In genomic region chr11:59963364-59964162, GRCm38 (mm10) we compare ENCODE assay signal across 7 mouse cellular contexts. TPM values are rescaled to one million over a fixed set of nuclear protein-coding genes. Genes with fewer than 3 reads are reported as not detected.
A peak's percentile ranks its signal among the peaks of the same experiment; 100 is the strongest.
DNase-seq lines count a peak whose midpoint lies in the region; ATAC-seq and TF ChIP-seq lines count a peak whose summit lies in the region.

No protein-coding gene starts in this region.

- WGBS in forebrain, postnatal 0 days = 7% methylated on average over 34 of the region's 34 CpGs
- 11% methylated on average over 34 of the region's 34 CpGs for WGBS in liver, embryonic 11.5 days
- 12% methylated on average over 34 of the region's 34 CpGs for WGBS in stomach, embryonic 14.5 days

- peaks cover 18% of the 10 kb centered on the region for H3K27me3 ChIP-seq in forebrain, postnatal 0 days (ENCODE audit: insufficient read depth, low read length)
- H3K27me3 ChIP-seq in liver, embryonic 11.5 days (replicated peaks; ENCODE audit: control insufficient read depth, insufficient read depth, low read length) = peaks cover 17% of the 10 kb centered on the region
- H3K27me3 ChIP-seq in stomach, embryonic 14.5 days (ENCODE audit: control insufficient read depth, insufficient read depth, low read length) = peaks cover 4% of the 10 kb centered on the region; the same call in 1 of the 2 replicates

- peaks cover 18% of the 10 kb centered on the region for H3K4me1 ChIP-seq in forebrain, postnatal 0 days (ENCODE audit: insufficient read depth)
- peaks cover 29% of the 10 kb centered on the region for H3K4me1 ChIP-seq in liver, embryonic 11.5 days (replicated peaks; ENCODE audit: control insufficient read depth, insufficient read depth, low read length)
- peaks cover 18% of the 10 kb centered on the region; the same call in 1 of the 2 replicates for H3K4me1 ChIP-seq in stomach, embryonic 14.5 days (ENCODE audit: control insufficient read depth, insufficient read depth, low read length)

- H3K9ac ChIP-seq in forebrain, postnatal 0 days = peak overlapping the region; percentile 40; the same call in 1 of the 2 replicates
- peak overlapping the region; percentile 38 for H3K9ac ChIP-seq in liver, embryonic 11.5 days (ENCODE audit: low read depth, low read length)
- H3K9ac ChIP-seq in stomach, embryonic 14.5 days (replicated peaks; ENCODE audit: low read depth, low read length) = no peak overlapping the region; the same call in 1 of the 2 replicates

- no peak overlapping the region for H3K27ac ChIP-seq in forebrain, postnatal 0 days (ENCODE audit: low read depth, low read length)
- no peak overlapping the region for H3K27ac ChIP-seq in liver, embryonic 11.5 days (ENCODE audit: low read depth, low read length)
- H3K27ac ChIP-seq in stomach, embryonic 14.5 days (ENCODE audit: low read length) = no peak overlapping the region

- peak overlapping the region; percentile 42 for H3K4me3 ChIP-seq in forebrain, postnatal 0 days (ENCODE audit: low read depth, low read length)
- peak overlapping the region; percentile 58 for H3K4me3 ChIP-seq in liver, embryonic 11.5 days (ENCODE audit: low read depth, low read length)
- H3K4me3 ChIP-seq in stomach, embryonic 14.5 days (ENCODE audit: low read depth, low read length) = peak overlapping the region; percentile 40

- 0 out of 2 replicates have a peak, but pooled peaks have one; percentile 1 for ATAC-seq in common myeloid progenitor, adult 5-6 weeks (replicated peaks; ENCODE audit: low read depth, poor library complexity, severe bottlenecking)
- peak; percentile 27; the same call in 1 of the 2 replicates for ATAC-seq in forebrain, postnatal 0 days
- ATAC-seq in liver, embryonic 11.5 days (replicated peaks; ENCODE audit: low FRiP score) = no peak
- no peak for ATAC-seq in stomach, embryonic 14.5 days (ENCODE audit: insufficient number of reproducible peaks, insufficient read depth, low FRiP score, low read depth)

- DNase-seq in ovary, postnatal 36 days (ENCODE audit: low spot score) = peak; percentile 49
- DNase-seq in ovary, postnatal 14 days (ENCODE audit: low spot score) = no peak
- no peak for DNase-seq in forebrain, postnatal 0 days
- DNase-seq in liver, embryonic 11.5 days (ENCODE audit: low spot score) = no peak
- DNase-seq in spleen, adult 12 weeks (ENCODE audit: low spot score) = no peak

- H3K9me3 ChIP-seq in forebrain, postnatal 0 days (ENCODE audit: low read length) = no peaks in the 10 kb centered on the region
- H3K9me3 ChIP-seq in liver, embryonic 11.5 days (ENCODE audit: control insufficient read depth, low read length) = no peaks in the 10 kb centered on the region
- H3K9me3 ChIP-seq in stomach, embryonic 14.5 days (ENCODE audit: control insufficient read depth, low read depth, low read length) = no peaks in the 10 kb centered on the region

- no peak for TF ChIP-seq CTCF in forebrain, postnatal 0 days (IDR thresholded peaks at IDR 0.05; ENCODE audit: low read depth)

- H3K36me3 ChIP-seq in forebrain, postnatal 0 days (ENCODE audit: insufficient read depth) = peaks cover 13% of the 10 kb centered on the region; the same call in 1 of the 2 replicates
- H3K36me3 ChIP-seq in liver, embryonic 11.5 days (ENCODE audit: control insufficient read depth, insufficient read depth, low read length) = peaks cover 8% of the 10 kb centered on the region; the same call in 1 of the 2 replicates
- peaks cover 17% of the 10 kb centered on the region for H3K36me3 ChIP-seq in stomach, embryonic 14.5 days (ENCODE audit: control insufficient read depth, insufficient read depth, low read length)

- H3K4me2 ChIP-seq in forebrain, postnatal 0 days (ENCODE audit: low read depth) = peak overlapping the region; percentile 92
- peak overlapping the region; percentile 95 for H3K4me2 ChIP-seq in liver, embryonic 11.5 days
- H3K4me2 ChIP-seq in stomach, embryonic 14.5 days (replicated peaks; ENCODE audit: low read depth, low read length) = peak overlapping the region; percentile 88

RNA-seq across cellular contexts. Expression of gene Rasd1, which starts 1.2 kb away (rescaled TPM):
- 0.91 and 1.2 TPM in 2 replicates for total RNA-seq in common myeloid progenitor, adult 5-6 weeks (2017)
- total RNA-seq in forebrain, postnatal 0 days (2014; rRNA removed) = 0.23 and 1.00 TPM in 2 replicates
- polyA plus RNA-seq in forebrain, postnatal 0 days (2015; fragmentation: Nextera tagmentation; extraction: Ambion mirVana) = 1.4 and 3.3 TPM in 2 replicates
- polyA plus RNA-seq in liver, embryonic 11.5 days (2014; fragmentation: Nextera tagmentation; extraction: Ambion mirVana) = 1.6 and 2.0 TPM in 2 replicates
- polyA plus RNA-seq in stomach, embryonic 14.5 days (2014; fragmentation: Nextera tagmentation; extraction: Ambion mirVana) = 2.0 and 2.3 TPM in 2 replicates

RNA-seq across cellular contexts. Expression of gene Med9, which starts 15.6 kb away (rescaled TPM):
- total RNA-seq in common myeloid progenitor, adult 5-6 weeks (2017) = 28.1 and 29.6 TPM in 2 replicates
- 27.9 and 31.6 TPM in 2 replicates for total RNA-seq in forebrain, postnatal 0 days (2014; rRNA removed)
- 32.4 and 36.0 TPM in 2 replicates for polyA plus RNA-seq in forebrain, postnatal 0 days (2015; fragmentation: Nextera tagmentation; extraction: Ambion mirVana)
- polyA plus RNA-seq in liver, embryonic 11.5 days (2014; fragmentation: Nextera tagmentation; extraction: Ambion mirVana) = 42.9 and 44.6 TPM in 2 replicates
- polyA plus RNA-seq in stomach, embryonic 14.5 days (2014; fragmentation: Nextera tagmentation; extraction: Ambion mirVana) = 38.4 and 39.1 TPM in 2 replicates

Comparison
In these comparisons a context has a peak if more than half of its experiments do, and no peak if none do; other contexts are left out.
1. ATAC-seq: peak in common myeloid progenitor, adult 5-6 weeks (single experiment) and forebrain, postnatal 0 days (single experiment); none in liver, embryonic 11.5 days (single experiment) and stomach, embryonic 14.5 days (single experiment).
2. Peak in every context shown above with its lines, with median percentiles within 50 percentile points of each other: H3K4me2 ChIP-seq and H3K4me3 ChIP-seq.